Mouse (Mus musculus) adrenal gland, postnatal 10 days (tissue): ENCODE results near the gene Ank3. TPM values are rescaled to one million over a fixed set of nuclear protein-coding genes. Genes with fewer than 3 reads are reported as not detected.

Experiments
- DNase-seq: peaks from one replicate; pipeline ENCODE4 v3.0.0; 2021; ENCODE audit warnings: mixed read lengths
- total RNA-seq, 2 experiments: library from RNA; stranded (reverse); gene quantifications; 2 replicates each; pipeline ENCODE4 v1.2.3; 2021

Gene Ank3
- total RNA-seq, 2 experiments from 2014 or later: 18.5 to 31.6 TPM

- no peak for DNase-seq
Observed at GRCm38 (mm10) chr10:69852366-69853091, 454.0 kb downstream of the Ank3 start.

- DNase-seq: no peak
Observed at GRCm38 (mm10) chr10:69854587-69855185, 456.1 kb downstream of the Ank3 start.

- no peak for DNase-seq
Observed at GRCm38 (mm10) chr10:69858011-69858410, 459.4 kb downstream of the Ank3 start.

GRCm38 (mm10) chr10:69858897-69859605, 460.5 kb downstream of the Ank3 start:
- no peak for DNase-seq

- DNase-seq: no peak
Observed at GRCm38 (mm10) chr10:69859848-69860479, 461.4 kb downstream of the Ank3 start.

- DNase-seq: no peak
Observed at GRCm38 (mm10) chr10:69862829-69863228, 464.3 kb downstream of the Ank3 start.

GRCm38 (mm10) chr10:69870348-69870747, 471.8 kb downstream of the Ank3 start:
- peak; percentile 90 for DNase-seq

- DNase-seq: peak; percentile 38
Observed at GRCm38 (mm10) chr10:69870947-69871346, 472.4 kb downstream of the Ank3 start.

- peak; percentile 73 for DNase-seq
Observed at GRCm38 (mm10) chr10:69872182-69872741, 473.7 kb downstream of the Ank3 start.

GRCm38 (mm10) chr10:69872892-69873291, 474.3 kb downstream of the Ank3 start:
- DNase-seq: no peak

GRCm38 (mm10) chr10:69874806-69875205, 476.2 kb downstream of the Ank3 start:
- DNase-seq: no peak

GRCm38 (mm10) chr10:69883935-69884680, 485.5 kb downstream of the Ank3 start:
- no peak for DNase-seq

- peak; percentile 69 for DNase-seq
Observed at GRCm38 (mm10) chr10:69888399-69888798, 489.8 kb downstream of the Ank3 start.

- DNase-seq: peak; percentile 59
Observed at GRCm38 (mm10) chr10:69889779-69890178, 491.2 kb downstream of the Ank3 start.

- peak; percentile 52 for DNase-seq
Observed at GRCm38 (mm10) chr10:69890389-69890985, 491.9 kb downstream of the Ank3 start.

GRCm38 (mm10) chr10:69892162-69892561, 493.6 kb downstream of the Ank3 start:
- DNase-seq: no peak

GRCm38 (mm10) chr10:69895606-69896005, 497.0 kb downstream of the Ank3 start:
- DNase-seq: no peak

GRCm38 (mm10) chr10:69897927-69898326, 499.4 kb downstream of the Ank3 start:
- DNase-seq: no peak

GRCm38 (mm10) chr10:69898821-69899220, 500.2 kb downstream of the Ank3 start:
- DNase-seq: peak; percentile 64

GRCm38 (mm10) chr10:69899788-69900187, 501.2 kb downstream of the Ank3 start:
- DNase-seq: no peak

GRCm38 (mm10) chr10:69902024-69902423, 503.5 kb downstream of the Ank3 start:
- no peak for DNase-seq
